ENCODE assay signal across 10 mouse cellular contexts in the genomic region with DNA sequence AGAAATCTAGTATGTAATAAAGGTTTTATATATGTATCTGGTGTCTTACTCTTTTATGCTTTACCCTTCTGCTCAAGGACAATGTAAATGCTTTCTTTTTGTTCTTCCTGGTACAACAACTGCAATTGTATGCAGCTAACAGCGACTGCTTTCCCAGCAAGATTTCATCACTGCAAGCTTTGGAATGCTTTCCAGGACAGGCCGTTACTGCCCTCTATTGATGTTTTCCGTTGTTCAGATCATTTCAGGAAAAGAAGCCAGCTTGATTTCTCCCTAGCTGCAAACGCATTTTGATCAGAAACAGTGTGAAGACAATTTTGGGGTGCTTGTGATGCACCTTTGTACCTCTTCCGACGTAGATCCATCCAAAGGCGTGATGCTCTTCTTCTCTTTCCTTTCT.
DNase-seq lines count a peak whose midpoint lies in the region; ATAC-seq and TF ChIP-seq lines count a peak whose summit lies in the region.
"Had no signal": no experiment of that assay in that cellular context is flagged by ENCODE, and none has a peak within 500 bp of the region (broad histone marks: within the 10 kb centered on the region; RNA-seq: fewer than 3 reads in every experiment).

No protein-coding gene starts in this region.

- H3K4me2 ChIP-seq in hindbrain, postnatal 0 days (ENCODE audit: low read depth, low read length): no peak overlapping the region
- no peak overlapping the region for H3K4me2 ChIP-seq in embryonic facial prominence, embryonic 14.5 days (ENCODE audit: low read depth, low read length)
- H3K4me2 ChIP-seq: kidney, embryonic 15.5 days; neural tube, embryonic 12.5 days had no signal

- H3K27ac ChIP-seq in hindbrain, postnatal 0 days: no peak overlapping the region
- H3K27ac ChIP-seq in hindbrain, embryonic 10.5 days: no peak overlapping the region
- no peak overlapping the region for H3K27ac ChIP-seq in embryonic facial prominence, embryonic 14.5 days (replicated peaks; ENCODE audit: low read depth, low read length)
- H3K27ac ChIP-seq: kidney, embryonic 15.5 days; neural tube, embryonic 12.5 days had no signal

- H3K36me3 ChIP-seq in hindbrain, postnatal 0 days (ENCODE audit: insufficient read depth, low read length): no peaks in the 10 kb centered on the region
- H3K36me3 ChIP-seq in hindbrain, embryonic 10.5 days: no peaks in the 10 kb centered on the region
- no peaks in the 10 kb centered on the region for H3K36me3 ChIP-seq in embryonic facial prominence, embryonic 14.5 days (ENCODE audit: control insufficient read depth, insufficient read depth, low read length)
- H3K36me3 ChIP-seq: kidney, embryonic 15.5 days; neural tube, embryonic 12.5 days had no signal

- TF ChIP-seq CTCF in hindbrain, postnatal 0 days (IDR thresholded peaks at IDR 0.05; ENCODE audit: low read depth): peak; percentile 71

- H3K9ac ChIP-seq in hindbrain, postnatal 0 days (replicated peaks; ENCODE audit: low read length): no peak overlapping the region
- H3K9ac ChIP-seq in embryonic facial prominence, embryonic 14.5 days (ENCODE audit: low read depth, low read length): no peak overlapping the region
- H3K9ac ChIP-seq: kidney, embryonic 15.5 days; neural tube, embryonic 12.5 days had no signal

- peak; percentile 84 for DNase-seq in hindbrain, postnatal 0 days (ENCODE audit: low spot score)
- DNase-seq in hindbrain, embryonic 10.5 days (ENCODE audit: low spot score): no peak
- peak; percentile 44 to 49 for DNase-seq in right cerebral cortex, postnatal 10 days (ENCODE audit: low spot score in 2 of 2)
- DNase-seq in right cerebral cortex, postnatal 4 days: no peak
- peak; percentile 45 for DNase-seq in embryonic facial prominence, embryonic 14.5 days (ENCODE audit: low spot score)
- peak; percentile 35 for DNase-seq in telencephalon, adult 2 months (ENCODE audit: low read depth, low spot score)
- no peak for DNase-seq in adrenal gland, postnatal 25 days
- DNase-seq: cerebellum, postnatal 36 days had no signal

- no peak overlapping the region for H3K4me3 ChIP-seq in hindbrain, postnatal 0 days (ENCODE audit: low read length)
- no peak overlapping the region for H3K4me3 ChIP-seq in hindbrain, embryonic 10.5 days
- H3K4me3 ChIP-seq in embryonic facial prominence, embryonic 14.5 days (ENCODE audit: low read depth, low read length): no peak overlapping the region
- H3K4me3 ChIP-seq: kidney, embryonic 15.5 days; neural tube, embryonic 12.5 days had no signal

- H3K9me3 ChIP-seq in hindbrain, postnatal 0 days (ENCODE audit: low read length): no peaks in the 10 kb centered on the region
- no peaks in the 10 kb centered on the region for H3K9me3 ChIP-seq in hindbrain, embryonic 10.5 days
- H3K9me3 ChIP-seq in embryonic facial prominence, embryonic 14.5 days (ENCODE audit: control insufficient read depth, low read length): no peaks in the 10 kb centered on the region
- H3K9me3 ChIP-seq: kidney, embryonic 15.5 days; neural tube, embryonic 12.5 days had no signal

- no peaks in the 10 kb centered on the region for H3K27me3 ChIP-seq in hindbrain, postnatal 0 days (ENCODE audit: insufficient read depth, low read length)
- no peaks in the 10 kb centered on the region for H3K27me3 ChIP-seq in hindbrain, embryonic 10.5 days (ENCODE audit: insufficient read depth, poor library complexity, severe bottlenecking)
- H3K27me3 ChIP-seq in embryonic facial prominence, embryonic 14.5 days (replicated peaks; ENCODE audit: control insufficient read depth, insufficient read depth, low read length): no peaks in the 10 kb centered on the region
- H3K27me3 ChIP-seq: kidney, embryonic 15.5 days; neural tube, embryonic 12.5 days had no signal

- no peaks in the 10 kb centered on the region for H3K4me1 ChIP-seq in hindbrain, postnatal 0 days (ENCODE audit: insufficient read depth, low read length)
- H3K4me1 ChIP-seq in hindbrain, embryonic 10.5 days (replicated peaks): no peaks in the 10 kb centered on the region
- no peaks in the 10 kb centered on the region for H3K4me1 ChIP-seq in embryonic facial prominence, embryonic 14.5 days (ENCODE audit: control insufficient read depth, insufficient read depth, low read length)
- H3K4me1 ChIP-seq: kidney, embryonic 15.5 days; neural tube, embryonic 12.5 days had no signal

- 41% methylated on average over 7 of the region's 7 CpGs for WGBS in hindbrain, postnatal 0 days
- WGBS in hindbrain, embryonic 10.5 days: 57% methylated on average over 7 of the region's 7 CpGs
- WGBS in embryonic facial prominence, embryonic 14.5 days: 45% methylated on average over 7 of the region's 7 CpGs

- ATAC-seq in hindbrain, postnatal 0 days: no peak
- no peak for ATAC-seq in embryonic facial prominence, embryonic 14.5 days (ENCODE audit: low read depth)

Comparison
In these comparisons a context has a peak if more than half of its experiments do, and no peak if none do; other contexts are left out.
1. DNase-seq: peak in hindbrain, postnatal 0 days (single experiment), right cerebral cortex, postnatal 10 days (2 of 2), embryonic facial prominence, embryonic 14.5 days (single experiment) and telencephalon, adult 2 months (single experiment); none in hindbrain, embryonic 10.5 days (single experiment), right cerebral cortex, postnatal 4 days (single experiment) and adrenal gland, postnatal 25 days (single experiment).